Mouse (Mus musculus) embryonic fibroblast, embryonic 13.5 days (primary cell): ENCODE measurements at regions not wholly inside any gene's neighbourhood (a gene's known extent, or its start where the extent isn't known, plus 50 kb on each side); places are given as distances from the start of the nearest gene placed in this dataset.

Experiments used
- CTCF ChIP-seq: IDR thresholded peaks from 2 replicates; pipeline ENCODE4 v1.5.1; 2011; ENCODE audit warnings: mild to moderate bottlenecking, control low read depth, low read length, moderate library complexity, borderline replicate concordance; ENCODE audit not compliant: insufficient read depth
- POLR2A ChIP-seq: IDR thresholded peaks from 2 replicates; pipeline ENCODE4 v1.6.1; 2011; ENCODE audit warnings: low read depth, mild to moderate bottlenecking, control low read depth, low read length, moderate library complexity

DNA sequence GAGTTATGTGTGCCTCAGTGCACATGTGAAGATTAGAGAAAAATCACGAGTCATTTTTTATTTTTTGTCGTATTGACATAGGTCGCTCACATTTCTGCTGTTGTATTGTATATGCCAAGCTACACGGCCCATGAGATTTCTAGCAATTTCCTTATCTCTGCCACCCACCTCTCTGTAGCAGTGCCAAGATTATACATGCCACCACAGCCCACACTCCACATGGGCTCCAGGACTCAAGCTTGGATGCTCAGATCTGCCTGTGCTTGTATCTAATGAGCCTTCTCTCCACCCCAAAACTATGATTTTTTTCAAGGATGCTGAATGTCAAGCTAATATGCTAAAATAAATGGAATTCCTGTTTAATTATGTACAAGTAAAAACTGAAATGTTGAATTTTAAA lies 259.3 kb upstream of the Pld5 start:
- no peak for TF ChIP-seq CTCF
- TF ChIP-seq POLR2A = no peak
